Mouse (Mus musculus) cortical plate, adult 2 months (tissue): ENCODE results near the gene Syde2. TPM values are rescaled to one million over a fixed set of nuclear protein-coding genes. Genes with fewer than 3 reads are reported as not detected.

Experiments used
- H3K27ac ChIP-seq: fragments of 200-500 bp; 2 replicates; pipeline ENCODE4 v1.5.1; 2012; ENCODE audit warnings: low read length, control low read depth, inconsistent platforms; ENCODE audit not compliant: insufficient read depth
- H3K4me1 ChIP-seq: fragments of 200-500 bp; 2 replicates; pipeline ENCODE4 v1.6.1; 2011; ENCODE audit warnings: low read length; ENCODE audit not compliant: control insufficient read depth, insufficient read depth
- H3K4me3 ChIP-seq: fragments of 200-500 bp; 2 replicates; pipeline ENCODE4 v1.5.1; 2011; ENCODE audit warnings: mild to moderate bottlenecking, low read length, control low read depth; ENCODE audit not compliant: insufficient read depth
- CTCF ChIP-seq: fragments of 200-500 bp; IDR thresholded peaks from 2 replicates; pipeline ENCODE4 v1.5.1; 2011; ENCODE audit warnings: mild to moderate bottlenecking, control low read depth, low read length; ENCODE audit not compliant: insufficient read depth; ENCODE audit errors: extremely low read depth
- POLR2A ChIP-seq: fragments of 200-500 bp; IDR thresholded peaks from 2 replicates; pipeline ENCODE4 v1.6.1; 2011; ENCODE audit warnings: mild to moderate bottlenecking, low read length, control low read depth; ENCODE audit not compliant: insufficient read depth; ENCODE audit errors: extremely low read depth
- polyA plus RNA-seq: library from polyadenylated mRNA; depleted of rRNA; stranded (reverse); fragments of >200 nt; gene quantifications from 2 replicates; pipeline ENCODE4 v1.2.3, GENCODE M21; 2012; rRNA removed

Syde2 gene
- polyA plus RNA-seq, 1 experiment = 2.0 TPM

GRCm38 (mm10) chr3:146047704-146048207 is 60.1 kb downstream of the Syde2 start:
- Histone ChIP-seq H3K4me1 (no peaks in the 10 kb centered on the region), H3K27ac (no peak overlapping the region), H3K4me3 (no peak overlapping the region)
- no peak for TF ChIP-seq CTCF
- no peak for TF ChIP-seq POLR2A

DNA sequence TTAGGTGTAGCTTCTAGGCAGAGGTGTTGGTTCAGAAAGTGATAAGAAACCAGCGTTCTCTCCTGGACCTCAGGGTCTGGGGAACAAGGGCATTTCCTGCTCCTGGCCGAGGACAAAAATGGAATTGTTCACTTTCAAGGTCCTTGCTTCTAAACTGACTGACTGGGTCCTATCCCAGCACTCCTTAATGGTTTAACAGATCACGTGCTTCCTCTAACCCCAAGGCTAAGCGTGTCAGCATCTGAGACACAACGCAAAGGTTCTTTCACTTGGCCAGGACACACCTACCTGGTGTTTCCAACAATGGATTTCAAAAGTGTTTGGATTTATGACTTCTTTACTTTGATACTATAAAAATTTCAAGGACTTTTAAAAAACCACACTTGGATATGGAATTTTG is 62.3 kb downstream of the Syde2 start:
- TF ChIP-seq POLR2A = no peak
- no peak for TF ChIP-seq CTCF
- no peak overlapping the region for H3K27ac ChIP-seq
- H3K4me3 ChIP-seq = no peak overlapping the region
- H3K4me1 ChIP-seq = no peaks in the 10 kb centered on the region

DNA sequence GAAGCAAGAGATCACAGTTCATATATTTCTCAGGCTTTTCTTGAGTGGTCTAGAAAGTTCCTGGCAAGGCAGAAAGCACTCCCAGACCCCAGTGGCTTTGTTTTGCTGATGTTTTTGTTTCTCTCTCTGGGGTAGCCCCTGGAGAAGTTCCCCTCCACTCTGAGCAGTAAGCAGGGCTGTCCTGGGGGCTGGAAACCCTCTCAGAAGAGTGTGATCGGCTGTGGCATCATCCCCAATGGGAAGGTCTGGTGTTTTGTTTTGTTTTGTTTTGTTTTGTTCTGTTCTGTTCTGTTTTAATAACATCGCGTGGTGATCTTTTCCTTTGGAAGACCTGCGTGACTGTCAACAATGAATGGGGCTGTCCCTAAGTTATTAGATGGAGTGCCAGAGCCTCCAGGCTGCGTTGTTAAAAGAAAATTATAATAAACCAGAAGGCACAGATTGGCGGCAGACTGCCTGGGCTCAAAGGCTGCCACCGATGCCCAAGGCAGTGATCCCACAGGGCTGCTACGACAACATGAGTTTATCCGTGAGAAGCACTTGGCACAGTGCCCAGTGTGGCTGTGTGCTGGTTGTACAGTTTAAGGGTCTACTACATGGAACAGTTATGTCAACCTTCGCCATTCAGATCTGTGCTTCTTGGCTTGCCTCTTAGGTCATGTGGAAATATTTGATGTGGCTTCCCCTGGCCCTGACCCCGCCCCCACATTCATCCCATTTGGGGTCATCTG is 63.8 kb downstream of the Syde2 start:
- H3K27ac ChIP-seq = no peak overlapping the region

DNA sequence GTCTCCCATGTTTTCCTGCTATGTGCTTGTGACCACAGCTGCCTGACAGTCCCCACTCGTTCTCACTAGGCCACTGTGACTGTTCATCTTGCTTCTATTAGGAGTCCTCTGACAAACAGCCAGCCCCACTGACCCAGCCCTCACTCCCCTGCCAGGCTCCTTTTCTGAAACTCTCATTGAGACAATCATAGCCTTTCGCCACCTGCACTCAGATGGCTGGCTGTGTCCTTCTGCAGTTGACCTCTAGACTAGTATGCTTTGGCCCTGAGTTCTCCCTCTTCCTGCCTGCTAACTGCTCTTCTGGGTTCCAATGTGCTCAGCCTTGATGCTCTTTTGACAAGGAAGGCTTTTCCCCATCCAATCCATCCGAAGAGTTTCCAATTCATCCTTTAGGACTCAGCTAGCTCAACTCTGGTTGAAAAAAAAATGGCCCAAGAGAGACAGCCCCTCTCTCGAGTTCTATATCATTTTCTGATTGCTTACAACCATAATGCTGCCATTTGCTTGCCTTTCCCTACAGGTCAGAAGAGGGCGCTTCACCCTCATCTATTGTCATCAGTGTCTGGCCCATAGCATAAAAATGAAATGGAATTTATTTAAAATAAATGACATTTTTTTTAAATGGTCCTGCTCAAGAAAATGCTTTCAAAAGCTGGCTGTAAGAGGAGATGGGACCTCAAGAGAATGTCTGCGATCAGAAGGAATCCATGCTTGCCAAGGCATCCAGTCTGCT is 65.6 kb downstream of the Syde2 start:
- Histone ChIP-seq H3K4me1 (no peaks in the 10 kb centered on the region), H3K4me3 (no peak overlapping the region), H3K27ac (no peak overlapping the region)
- TF ChIP-seq POLR2A (no peak), CTCF (0 out of 2 replicates have a peak, but pooled peaks have one; percentile 10)

More for the DNA sequence above, 63.8 kb downstream of the Syde2 start:
- no peak for TF ChIP-seq POLR2A
- TF ChIP-seq CTCF = no peak
- H3K4me3 ChIP-seq = no peak overlapping the region
- no peaks in the 10 kb centered on the region for H3K4me1 ChIP-seq

- no peak overlapping the region for H3K4me3 ChIP-seq
- TF ChIP-seq CTCF (no peak), POLR2A (no peak)
- no peak overlapping the region for H3K27ac ChIP-seq
- H3K4me1 ChIP-seq = no peaks in the 10 kb centered on the region
These were observed 66.2 kb downstream of the Syde2 start for GRCm38 (mm10) chr3:146053873-146054272.

GRCm38 (mm10) chr3:146057131-146057530 is 69.5 kb downstream of the Syde2 start:
- TF ChIP-seq POLR2A (no peak), CTCF (no peak)
- Histone ChIP-seq H3K4me1 (no peaks in the 10 kb centered on the region), H3K27ac (no peak overlapping the region), H3K4me3 (no peak overlapping the region)

GRCm38 (mm10) chr3:146058263-146058662 is 70.6 kb downstream of the Syde2 start:
- TF ChIP-seq CTCF = peak; percentile 73
- TF ChIP-seq POLR2A = no peak

GRCm38 (mm10) chr3:146059356-146059926 is 71.8 kb downstream of the Syde2 start:
- Histone ChIP-seq H3K4me1 (no peaks in the 10 kb centered on the region), H3K4me3 (no peak overlapping the region), H3K27ac (no peak overlapping the region)
- TF ChIP-seq POLR2A = no peak
- no peak for TF ChIP-seq CTCF

More at GRCm38 (mm10) chr3:146058263-146058662, 70.6 kb downstream of the Syde2 start:
- Histone ChIP-seq H3K4me3 (no peak overlapping the region), H3K4me1 (no peaks in the 10 kb centered on the region), H3K27ac (no peak overlapping the region)

DNA sequence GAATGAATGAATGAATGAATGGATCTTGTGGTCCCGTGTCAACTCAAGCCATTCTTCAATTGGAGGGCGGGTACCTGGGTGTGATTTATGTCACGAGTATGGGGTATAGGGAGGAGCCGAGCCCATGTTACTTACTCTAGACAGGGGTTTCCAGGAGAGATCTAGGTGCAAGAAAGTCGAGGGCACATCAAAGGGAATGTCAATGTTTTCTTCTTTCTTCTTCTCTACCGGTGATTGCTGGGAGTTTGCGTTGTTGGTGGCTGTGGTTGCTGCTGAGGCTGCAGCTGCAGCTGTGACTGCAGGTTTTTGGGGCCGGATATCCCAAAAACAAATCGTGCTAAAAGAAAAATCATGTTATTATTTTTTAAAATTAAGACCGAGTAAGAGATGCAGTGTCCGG is 75.5 kb downstream of the Syde2 start:
- TF ChIP-seq POLR2A (no peak), CTCF (no peak)
- Histone ChIP-seq H3K4me1 (no peaks in the 10 kb centered on the region), H3K4me3 (no peak overlapping the region), H3K27ac (no peak overlapping the region)

DNA sequence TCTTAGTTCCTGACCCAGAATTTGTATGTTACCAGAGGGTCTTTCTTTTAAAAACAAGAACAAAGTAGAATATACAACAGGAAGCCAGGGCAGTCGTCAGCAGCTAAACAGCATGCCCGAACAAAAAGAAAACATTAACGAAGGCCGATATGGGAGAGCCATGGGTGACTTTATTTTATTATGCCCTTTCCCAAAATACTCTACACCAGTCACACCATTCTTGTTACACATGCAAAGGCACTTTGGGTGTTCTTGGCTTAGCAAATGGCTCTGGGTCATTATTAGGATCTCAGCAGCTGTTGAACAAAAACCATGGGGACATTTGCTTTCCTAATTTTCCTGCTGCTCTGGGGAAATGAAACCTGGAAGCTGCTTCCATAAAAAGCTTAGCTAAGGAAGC is 81.6 kb downstream of the Syde2 start:
- H3K4me1 ChIP-seq = no peaks in the 10 kb centered on the region
- no peak overlapping the region for H3K27ac ChIP-seq
- TF ChIP-seq POLR2A = no peak
- no peak for TF ChIP-seq CTCF
- H3K4me3 ChIP-seq = no peak overlapping the region

Other genes starting within 250 kb of the Syde2 start
- 86.2 and 87.5 TPM in 2 replicates for gene Ddah1, start 229.2 kb upstream of the Syde2 start, polyA plus RNA-seq
- gene Bcl10, start 65.1 kb upstream of the Syde2 start, polyA plus RNA-seq = 11.8 TPM in 2 replicates
- gene 2410004B18Rik, start 49.9 kb upstream of the Syde2 start, polyA plus RNA-seq = 34.6 and 38.2 TPM in 2 replicates
- gene Wdr63, start 120.3 kb downstream of the Syde2 start, polyA plus RNA-seq = 0.21 and 0.31 TPM in 2 replicates
- not detected in 2 replicates for gene Mcoln3, start 129.6 kb downstream of the Syde2 start, polyA plus RNA-seq
- gene Mcoln2, start 162.0 kb downstream of the Syde2 start, polyA plus RNA-seq = 0.28 TPM in 1 of 2 replicates, not detected in the other
- 0.31 and 0.34 TPM in 2 replicates for gene Lpar3, start 233.1 kb downstream of the Syde2 start, polyA plus RNA-seq